Mouse (Mus musculus) myocyte (in vitro differentiated cells): Measurements from ENCODE around the gene Mfn1.

Experiments used
- MYOG ChIP-seq, 3 experiments: IDR thresholded peaks; one replicate each; pipeline ENCODE4 v1.6.1; 2011; ENCODE audit warnings: control low read depth in 2 of 3, low read depth in 2 of 3, mild to moderate bottlenecking in 2 of 3; ENCODE audit not compliant: insufficient read length in 2 of 3, control insufficient read depth in 1 of 3, insufficient read depth in 1 of 3
- POLR2A ChIP-seq: IDR thresholded peaks from one replicate; pipeline ENCODE4 v1.6.1; 2011; ENCODE audit warnings: low read depth, mild to moderate bottlenecking, control low read depth, moderate library complexity; ENCODE audit not compliant: insufficient read length
- POLR2AphosphoS2 ChIP-seq: IDR thresholded peaks from one replicate; pipeline ENCODE4 v1.6.1; 2011; ENCODE audit warnings: low read depth, control low read depth; ENCODE audit not compliant: insufficient read length
- TCF12 ChIP-seq: IDR thresholded peaks from one replicate; pipeline ENCODE4 v1.6.1; 2011; ENCODE audit warnings: mild to moderate bottlenecking, control low read depth; ENCODE audit not compliant: poor library complexity, insufficient read depth, severe bottlenecking
- USF1 ChIP-seq: IDR thresholded peaks from one replicate; pipeline ENCODE4 v1.6.1; 2011; ENCODE audit warnings: low read depth, mild to moderate bottlenecking, control low read depth, moderate library complexity

- TF ChIP-seq POLR2A = no peak
- no peak for TF ChIP-seq MYOG (IDR thresholded peaks at IDR 0.05; ENCODE audit: control insufficient read depth in 1 of 3, insufficient read depth in 1 of 3, insufficient read length in 2 of 3, low read depth in 2 of 3)
- no peak for TF ChIP-seq TCF12
- no peak for TF ChIP-seq USF1
- no peak for TF ChIP-seq POLR2AphosphoS2
Measured at GRCm38 (mm10) chr3:32622106-32622505, 92.8 kb downstream of the Mfn1 start.
